Mouse (Mus musculus) midbrain, embryonic 15.5 days (tissue): ENCODE results near the gene Rab20. TPM values are rescaled to one million over a fixed set of nuclear protein-coding genes. Genes with fewer than 3 reads are reported as not detected.

Experiments
- ATAC-seq: fragments of 200-750 bp; cut with Nextera tagmentation; replicated peaks from 2 replicates; pipeline ENCODE4 v1.8.0; 2017; ENCODE audit warnings: moderate TSS enrichment
- H3K27ac ChIP-seq: fragments of 300-500 bp; sonication (generic); 2 replicates; pipeline ENCODE4 v1.5.1; 2015; ENCODE audit warnings: mild to moderate bottlenecking, inconsistent platforms
- H3K27me3 ChIP-seq: fragments of 300-500 bp; sonication (generic); replicated peaks from 2 replicates; pipeline ENCODE4 v1.6.1; 2015; ENCODE audit warnings: inconsistent platforms
- H3K36me3 ChIP-seq: fragments of 300-500 bp; sonication (generic); replicated peaks from 2 replicates; pipeline ENCODE4 v1.6.1; 2015; ENCODE audit warnings: inconsistent platforms
- H3K4me1 ChIP-seq: fragments of 300-500 bp; sonication (generic); 2 replicates; pipeline ENCODE4 v1.6.1; 2015; ENCODE audit warnings: inconsistent platforms
- H3K4me2 ChIP-seq: fragments of 300-500 bp; sonication (generic); 2 replicates; pipeline ENCODE4 v1.6.1; 2015; ENCODE audit warnings: inconsistent platforms, mild to moderate bottlenecking, moderate library complexity
- H3K4me3 ChIP-seq: fragments of 300-500 bp; sonication (generic); 2 replicates; pipeline ENCODE4 v1.5.1; 2015; ENCODE audit warnings: mild to moderate bottlenecking, inconsistent platforms
- H3K9ac ChIP-seq: fragments of 300-500 bp; sonication (generic); 2 replicates; pipeline ENCODE4 v1.6.1; 2015; ENCODE audit warnings: mild to moderate bottlenecking, inconsistent platforms
- H3K9me3 ChIP-seq: fragments of 300-500 bp; sonication (generic); 2 replicates; pipeline ENCODE4 v1.6.1; 2016; ENCODE audit warnings: inconsistent platforms
- WGBS: fragments of 180-500 bp; shearing (Covaris S2); methylation state at CpG from one replicate; pipeline ENCODE4 v1.1.7; 2015; ENCODE audit warnings: mixed read lengths; 5-methylcytosine and 5-hydroxymethylcytosine counted together
- polyA plus RNA-seq: library from polyadenylated mRNA; unstranded; fragments of >200 nt; fragmentation: Nextera tagmentation; extraction: Ambion mirVana; gene quantifications from 2 replicates; pipeline ENCODE4 v1.2.1, GENCODE M21; 2015

Gene Rab20
- polyA plus RNA-seq, 1 experiment from 2014 or later = 0.71 TPM

GRCm38 (mm10) chr8:11415089-11415488 lies 63.4 kb downstream of the Rab20 start:
- Histone ChIP-seq H3K27ac (peak overlapping the region; percentile 43; the same call in 1 of the 2 replicates), H3K4me3 (no peak overlapping the region), H3K27me3 (no peaks in the 10 kb centered on the region), H3K4me2 (no peak overlapping the region), H3K9ac (no peak overlapping the region), H3K4me1 (peaks cover 19% of the 10 kb centered on the region), H3K36me3 (no peaks in the 10 kb centered on the region), H3K9me3 (no peaks in the 10 kb centered on the region)
- WGBS = 86% methylated on average over 10 of the region's 10 CpGs
- no peak for ATAC-seq

GRCm38 (mm10) chr8:11414304-11414703 lies 64.2 kb downstream of the Rab20 start:
- Histone ChIP-seq H3K27me3 (no peaks in the 10 kb centered on the region), H3K27ac (peak overlapping the region; percentile 43), H3K4me3 (no peak overlapping the region), H3K4me1 (peaks cover 19% of the 10 kb centered on the region), H3K36me3 (no peaks in the 10 kb centered on the region), H3K4me2 (no peak overlapping the region), H3K9ac (no peak overlapping the region), H3K9me3 (no peaks in the 10 kb centered on the region)
- 12% methylated on average over 8 of the region's 8 CpGs for WGBS
- ATAC-seq = peak; percentile 75

- no peak overlapping the region for H3K4me2 ChIP-seq
- no peak for ATAC-seq
- no peak overlapping the region for H3K4me3 ChIP-seq
- no peak overlapping the region for H3K9ac ChIP-seq
- peaks cover 15% of the 10 kb centered on the region for H3K4me1 ChIP-seq
- H3K36me3 ChIP-seq = no peaks in the 10 kb centered on the region
- H3K9me3 ChIP-seq = no peaks in the 10 kb centered on the region
- WGBS = 69% methylated on average over 5 of the region's 5 CpGs
- H3K27ac ChIP-seq = no peak overlapping the region
- H3K27me3 ChIP-seq = no peaks in the 10 kb centered on the region
Measured at GRCm38 (mm10) chr8:11412450-11412849, 66.1 kb downstream of the Rab20 start.

GRCm38 (mm10) chr8:11411504-11412124 lies 66.9 kb downstream of the Rab20 start:
- Histone ChIP-seq H3K9me3 (no peaks in the 10 kb centered on the region), H3K27ac (no peak overlapping the region), H3K4me3 (no peak overlapping the region), H3K4me2 (no peak overlapping the region), H3K9ac (no peak overlapping the region), H3K36me3 (no peaks in the 10 kb centered on the region), H3K27me3 (no peaks in the 10 kb centered on the region), H3K4me1 (peaks cover 15% of the 10 kb centered on the region)
- no peak for ATAC-seq
- WGBS = 78% methylated on average over 12 of the region's 12 CpGs

GRCm38 (mm10) chr8:11405722-11406481 lies 72.6 kb downstream of the Rab20 start:
- H3K9ac ChIP-seq = no peak overlapping the region
- H3K36me3 ChIP-seq = no peaks in the 10 kb centered on the region
- H3K27me3 ChIP-seq = no peaks in the 10 kb centered on the region
- H3K27ac ChIP-seq = peak overlapping the region; percentile 65
- 42% methylated on average over 13 of the region's 13 CpGs for whole genome bisulfite sequencing
- H3K9me3 ChIP-seq = no peaks in the 10 kb centered on the region
- H3K4me2 ChIP-seq = no peak overlapping the region
- H3K4me3 ChIP-seq = no peak overlapping the region
- peak; percentile 87 for ATAC-seq
- peaks cover 16% of the 10 kb centered on the region for H3K4me1 ChIP-seq

- no peak for ATAC-seq
- WGBS = 73% methylated on average over 4 of the region's 4 CpGs
- Histone ChIP-seq H3K27me3 (no peaks in the 10 kb centered on the region), H3K4me3 (no peak overlapping the region), H3K9me3 (no peaks in the 10 kb centered on the region), H3K4me2 (no peak overlapping the region), H3K27ac (no peak overlapping the region), H3K36me3 (no peaks in the 10 kb centered on the region), H3K4me1 (peaks cover 16% of the 10 kb centered on the region), H3K9ac (no peak overlapping the region)
Measured at GRCm38 (mm10) chr8:11404614-11405013, 73.9 kb downstream of the Rab20 start.

- no peak overlapping the region for H3K4me3 ChIP-seq
- no peaks in the 10 kb centered on the region for H3K27me3 ChIP-seq
- no peaks in the 10 kb centered on the region for H3K36me3 ChIP-seq
- WGBS = 93% methylated on average over 9 of the region's 9 CpGs
- H3K4me2 ChIP-seq = no peak overlapping the region
- no peak overlapping the region for H3K27ac ChIP-seq
- H3K4me1 ChIP-seq = peaks cover 16% of the 10 kb centered on the region
- no peak overlapping the region for H3K9ac ChIP-seq
- H3K9me3 ChIP-seq = no peaks in the 10 kb centered on the region
- no peak for ATAC-seq
Measured at GRCm38 (mm10) chr8:11403813-11404212, 74.7 kb downstream of the Rab20 start.

Other genes starting within 250 kb of the Rab20 start
- gene Col4a2, start 165.9 kb downstream of the Rab20 start, polyA plus RNA-seq = 43.7 and 47.5 TPM in 2 replicates
- gene Col4a1, start 165.9 kb downstream of the Rab20 start, polyA plus RNA-seq = 90.6 and 102 TPM in 2 replicates
- 140 and 153 TPM in 2 replicates for gene Naxd, start 18.8 kb upstream of the Rab20 start, polyA plus RNA-seq
- 21.7 and 23.5 TPM in 2 replicates for gene Cars2, start 72.1 kb upstream of the Rab20 start, polyA plus RNA-seq
- gene Ing1, start 76.9 kb upstream of the Rab20 start, polyA plus RNA-seq = 47.9 and 50.5 TPM in 2 replicates
- 98.4 and 101 TPM in 2 replicates for gene Ankrd10, start 157.0 kb upstream of the Rab20 start, polyA plus RNA-seq
- 0.24 TPM in 1 of 2 replicates, not detected in the other for gene 1700016D06Rik, start 222.4 kb upstream of the Rab20 start, polyA plus RNA-seq
- gene Arhgef7, start 249.0 kb upstream of the Rab20 start, polyA plus RNA-seq = 87.6 and 87.7 TPM in 2 replicates